In the genomic region with DNA sequence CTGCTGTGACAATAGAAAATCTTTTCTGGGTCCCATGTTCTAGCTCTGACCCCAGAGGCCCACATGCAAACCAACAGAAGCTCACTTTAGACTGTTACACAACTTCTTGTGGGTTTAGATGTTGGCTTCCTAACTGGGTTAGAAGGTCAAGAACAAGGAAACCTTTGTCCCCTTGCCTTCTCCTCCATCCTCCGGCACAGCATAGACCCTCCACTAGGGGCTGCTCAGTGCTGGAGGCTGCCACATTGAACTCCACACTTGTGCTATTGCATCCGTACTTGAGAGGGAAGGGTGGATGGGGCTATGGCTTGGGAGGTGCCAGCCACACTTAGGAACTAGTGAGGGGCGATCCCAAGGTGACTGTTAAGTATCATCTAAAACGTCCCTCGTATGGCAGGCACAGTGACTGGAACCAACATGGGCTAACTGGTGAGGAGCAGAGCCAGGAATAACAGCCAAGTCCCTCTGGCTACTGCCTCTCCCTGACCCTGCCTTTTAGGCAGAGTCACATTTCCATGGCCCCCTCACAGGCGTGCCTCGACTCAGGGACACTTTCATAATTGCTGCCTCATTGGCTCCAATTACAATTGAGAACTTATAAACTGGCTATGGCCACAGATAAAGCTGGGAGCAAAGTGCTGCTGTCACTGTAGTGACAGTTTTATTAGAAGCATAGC, we compare ENCODE assay signal across 11 mouse cellular contexts.
DNase-seq lines count a peak whose midpoint lies in the region; ATAC-seq and TF ChIP-seq lines count a peak whose summit lies in the region.
"Had no signal": no experiment of that assay in that cellular context is flagged by ENCODE, and none has a peak within 500 bp of the region (broad histone marks: within the 10 kb centered on the region; RNA-seq: fewer than 3 reads in every experiment).

No protein-coding gene starts in this region.

- H3K36me3 ChIP-seq in hindbrain, embryonic 11.5 days (ENCODE audit: control insufficient read depth, insufficient read depth, low read length): no peaks in the 10 kb centered on the region
- 0 out of 2 replicates have a peak, but pooled peaks cover 3% of the 10 kb centered on the region for H3K36me3 ChIP-seq in hindbrain, embryonic 16.5 days (ENCODE audit: control insufficient read depth, insufficient read depth, low read length)
- no peaks in the 10 kb centered on the region for H3K36me3 ChIP-seq in neural tube, embryonic 12.5 days
- no peaks in the 10 kb centered on the region for H3K36me3 ChIP-seq in embryonic facial prominence, embryonic 10.5 days (replicated peaks)
- peaks cover 26% of the 10 kb centered on the region for H3K36me3 ChIP-seq in small intestine, adult 2 months (ENCODE audit: control insufficient read depth, insufficient read depth, low read length)
- H3K36me3 ChIP-seq: heart, embryonic 12.5 days; lung, embryonic 15.5 days had no signal

- peak; percentile 48; the same call in 1 of the 2 replicates for TF ChIP-seq CTCF in small intestine, adult 2 months (IDR thresholded peaks at IDR 0.05; ENCODE audit: extremely low read depth, insufficient read length, insufficient replicate concordance, low read depth, low read length)

- DNase-seq in hindbrain, embryonic 11.5 days (ENCODE audit: low spot score): no peak
- DNase-seq in neural tube, embryonic 10.5 days (ENCODE audit: extremely low spot score, low spot score): no peak
- peak; percentile 49 for DNase-seq in embryonic facial prominence, embryonic 10.5 days (ENCODE audit: low spot score)
- DNase-seq in left cerebral cortex, adult 11 months (ENCODE audit: low spot score): no peak
- DNase-seq: kidney, postnatal 25 days had no signal

- no peak overlapping the region for H3K9ac ChIP-seq in hindbrain, embryonic 11.5 days (ENCODE audit: low read depth, low read length)
- no peak overlapping the region for H3K9ac ChIP-seq in hindbrain, embryonic 16.5 days (ENCODE audit: low read depth, low read length)
- no peak overlapping the region for H3K9ac ChIP-seq in neural tube, embryonic 12.5 days
- H3K9ac ChIP-seq: heart, embryonic 12.5 days; lung, embryonic 15.5 days had no signal

- no peak overlapping the region for H3K27ac ChIP-seq in hindbrain, embryonic 11.5 days (ENCODE audit: low read depth, low read length)
- no peak overlapping the region for H3K27ac ChIP-seq in hindbrain, embryonic 16.5 days (ENCODE audit: low read depth, low read length)
- no peak overlapping the region for H3K27ac ChIP-seq in neural tube, embryonic 12.5 days
- H3K27ac ChIP-seq in embryonic facial prominence, embryonic 10.5 days (replicated peaks): peak overlapping the region; percentile 21
- peak overlapping the region; percentile 88 for H3K27ac ChIP-seq in small intestine, adult 2 months (ENCODE audit: insufficient read depth, low read depth, low read length)
- H3K27ac ChIP-seq: lung, embryonic 15.5 days had no signal

- no peaks in the 10 kb centered on the region for H3K9me3 ChIP-seq in hindbrain, embryonic 11.5 days (ENCODE audit: control insufficient read depth, low read length)
- no peaks in the 10 kb centered on the region for H3K9me3 ChIP-seq in hindbrain, embryonic 16.5 days (ENCODE audit: control insufficient read depth, low read length)
- H3K9me3 ChIP-seq in neural tube, embryonic 12.5 days: no peaks in the 10 kb centered on the region
- no peaks in the 10 kb centered on the region for H3K9me3 ChIP-seq in embryonic facial prominence, embryonic 10.5 days
- H3K9me3 ChIP-seq: heart, embryonic 12.5 days; lung, embryonic 15.5 days had no signal

- H3K27me3 ChIP-seq in hindbrain, embryonic 11.5 days (ENCODE audit: control insufficient read depth, insufficient read depth, low read length): no peaks in the 10 kb centered on the region
- H3K27me3 ChIP-seq in hindbrain, embryonic 16.5 days (replicated peaks; ENCODE audit: control insufficient read depth, insufficient read depth, low read length): no peaks in the 10 kb centered on the region
- H3K27me3 ChIP-seq in neural tube, embryonic 12.5 days (replicated peaks): no peaks in the 10 kb centered on the region
- H3K27me3 ChIP-seq in embryonic facial prominence, embryonic 10.5 days (replicated peaks; ENCODE audit: low read depth, poor library complexity, severe bottlenecking): no peaks in the 10 kb centered on the region
- no peaks in the 10 kb centered on the region for H3K27me3 ChIP-seq in small intestine, adult 2 months (ENCODE audit: control insufficient read depth, insufficient read depth, low read length)
- H3K27me3 ChIP-seq: heart, embryonic 12.5 days; lung, embryonic 15.5 days; Patski had no signal

- 68% methylated on average over 7 of the region's 7 CpGs for WGBS in hindbrain, embryonic 11.5 days
- WGBS in hindbrain, embryonic 16.5 days: 55% methylated on average over 7 of the region's 7 CpGs
- 64% methylated on average over 7 of the region's 7 CpGs for WGBS in neural tube, embryonic 12.5 days
- WGBS in embryonic facial prominence, embryonic 10.5 days: 44% methylated on average over 7 of the region's 7 CpGs
- 35% methylated on average over 7 of the region's 7 CpGs for WGBS in small intestine, adult 2 months

- H3K4me1 ChIP-seq in hindbrain, embryonic 11.5 days (replicated peaks; ENCODE audit: control insufficient read depth, insufficient read depth, low read length): no peaks in the 10 kb centered on the region; the same call in 1 of the 2 replicates
- H3K4me1 ChIP-seq in hindbrain, embryonic 16.5 days (ENCODE audit: control insufficient read depth, insufficient read depth, low read depth, low read length): peaks cover 4% of the 10 kb centered on the region
- peaks cover 8% of the 10 kb centered on the region; the same call in 1 of the 2 replicates for H3K4me1 ChIP-seq in neural tube, embryonic 12.5 days
- peaks cover 40% of the 10 kb centered on the region for H3K4me1 ChIP-seq in embryonic facial prominence, embryonic 10.5 days
- peaks cover 53% of the 10 kb centered on the region for H3K4me1 ChIP-seq in small intestine, adult 2 months (ENCODE audit: control insufficient read depth, insufficient read depth, insufficient read length, low read length)
- H3K4me1 ChIP-seq: lung, embryonic 15.5 days had no signal

- H3K4me3 ChIP-seq in hindbrain, embryonic 11.5 days (ENCODE audit: low read depth, low read length): no peak overlapping the region
- no peak overlapping the region for H3K4me3 ChIP-seq in hindbrain, embryonic 16.5 days (ENCODE audit: low read length)
- no peak overlapping the region for H3K4me3 ChIP-seq in neural tube, embryonic 12.5 days
- H3K4me3 ChIP-seq in embryonic facial prominence, embryonic 10.5 days: no peak overlapping the region
- no peak overlapping the region for H3K4me3 ChIP-seq in small intestine, adult 2 months (ENCODE audit: low read depth, low read length)
- H3K4me3 ChIP-seq: heart, embryonic 12.5 days; lung, embryonic 15.5 days had no signal

- TF ChIP-seq POLR2A in small intestine, adult 2 months (IDR thresholded peaks at IDR 0.05; ENCODE audit: low read depth, low read length): no peak

- no peak overlapping the region for H3K4me2 ChIP-seq in hindbrain, embryonic 11.5 days (replicated peaks; ENCODE audit: low read depth, low read length)
- H3K4me2 ChIP-seq in hindbrain, embryonic 16.5 days (ENCODE audit: low read length): no peak overlapping the region
- no peak overlapping the region for H3K4me2 ChIP-seq in neural tube, embryonic 12.5 days (replicated peaks)
- H3K4me2 ChIP-seq: heart, embryonic 12.5 days; lung, embryonic 15.5 days had no signal

- ATAC-seq in hindbrain, embryonic 11.5 days (ENCODE audit: low FRiP score): peak; percentile 48; the same call in 1 of the 2 replicates
- no peak; the same call in 1 of the 2 replicates for ATAC-seq in hindbrain, embryonic 16.5 days
- 0 out of 2 replicates have a peak, but pooled peaks have one; percentile 55 for ATAC-seq in neural tube, embryonic 12.5 days (ENCODE audit: low FRiP score, low read depth)
- ATAC-seq: Patski had no signal

Comparison
In these comparisons a context has a peak if more than half of its experiments do, and no peak if none do; other contexts are left out.
1. H3K27ac ChIP-seq: peak in embryonic facial prominence, embryonic 10.5 days (single experiment) and small intestine, adult 2 months (single experiment); none in hindbrain, embryonic 11.5 days (single experiment), hindbrain, embryonic 16.5 days (single experiment) and neural tube, embryonic 12.5 days (single experiment).